Mouse (Mus musculus) hindbrain, embryonic 13.5 days (tissue): ENCODE data around the gene Pllp. TPM values are rescaled to one million over a fixed set of nuclear protein-coding genes. Genes with fewer than 3 reads are reported as not detected.

ENCODE experiments used
- ATAC-seq: fragments of 200-750 bp; cut with Nextera tagmentation; 2 replicates; pipeline ENCODE4 v1.8.0; 2017; ENCODE audit warnings: moderate TSS enrichment; ENCODE audit not compliant: low FRiP score
- H3K27ac ChIP-seq: fragments of 300-500 bp; sonication (generic); 2 replicates; pipeline ENCODE4 v1.5.1; 2015; ENCODE audit warnings: inconsistent platforms, mild to moderate bottlenecking, moderate library complexity
- H3K27me3 ChIP-seq: fragments of 300-500 bp; sonication (generic); 2 replicates; pipeline ENCODE4 v1.6.1; 2015; ENCODE audit warnings: mild to moderate bottlenecking, inconsistent platforms
- H3K36me3 ChIP-seq: fragments of 300-500 bp; sonication (generic); 2 replicates; pipeline ENCODE4 v1.6.1; 2015; ENCODE audit warnings: mild to moderate bottlenecking, inconsistent platforms
- H3K4me1 ChIP-seq: fragments of 300-500 bp; sonication (generic); replicated peaks from 2 replicates; pipeline ENCODE4 v1.6.1; 2015; ENCODE audit warnings: inconsistent platforms
- H3K4me2 ChIP-seq: fragments of 300-500 bp; sonication (generic); 2 replicates; pipeline ENCODE4 v1.6.1; 2015; ENCODE audit warnings: inconsistent platforms, mild to moderate bottlenecking, moderate library complexity
- H3K4me3 ChIP-seq: fragments of 300-500 bp; sonication (generic); 2 replicates; pipeline ENCODE4 v1.5.1; 2015; ENCODE audit warnings: mild to moderate bottlenecking, inconsistent platforms
- H3K9ac ChIP-seq: fragments of 300-500 bp; sonication (generic); 2 replicates; pipeline ENCODE4 v1.6.1; 2015; ENCODE audit warnings: mild to moderate bottlenecking, inconsistent platforms
- H3K9me3 ChIP-seq: fragments of 300-500 bp; sonication (generic); 2 replicates; pipeline ENCODE4 v1.6.1; 2016; ENCODE audit warnings: inconsistent platforms
- WGBS: fragments of 180-500 bp; shearing (Covaris S2); methylation state at CpG from one replicate; pipeline ENCODE4 v1.1.7; 2015; 5-methylcytosine and 5-hydroxymethylcytosine counted together
- polyA plus RNA-seq: library from polyadenylated mRNA; unstranded; fragments of >200 nt; fragmentation: Nextera tagmentation; extraction: Ambion mirVana; gene quantifications from 2 replicates; pipeline ENCODE4 v1.2.1, GENCODE M21; 2015

Pllp gene
- polyA plus RNA-seq, 1 experiment from 2014 or later, result 0.93 TPM

GRCm38 (mm10) chr8:94700421-94700935 lies 4.4 kb upstream of the Pllp start:
- H3K9me3 ChIP-seq, result no peaks in the 10 kb centered on the region
- WGBS, result 88% methylated on average over 4 of the region's 4 CpGs

GRCm38 (mm10) chr8:94699366-94699765 lies 3.3 kb upstream of the Pllp start:
- H3K27ac ChIP-seq, result no peak overlapping the region
- H3K27me3 ChIP-seq, result peaks cover 42% of the 10 kb centered on the region
- no peaks in the 10 kb centered on the region for H3K9me3 ChIP-seq
- no peak for ATAC-seq
- peaks cover 16% of the 10 kb centered on the region for H3K4me1 ChIP-seq
- WGBS, result 69% methylated on average over 16 of the region's 16 CpGs
- H3K4me2 ChIP-seq, result no peak overlapping the region
- H3K4me3 ChIP-seq, result no peak overlapping the region
- no peaks in the 10 kb centered on the region for H3K36me3 ChIP-seq
- no peak overlapping the region for H3K9ac ChIP-seq

More at GRCm38 (mm10) chr8:94700421-94700935, 4.4 kb upstream of the Pllp start:
- Histone ChIP-seq H3K36me3 (no peaks in the 10 kb centered on the region), H3K4me3 (no peak overlapping the region), H3K4me1 (peaks cover 11% of the 10 kb centered on the region), H3K27me3 (peaks cover 31% of the 10 kb centered on the region), H3K4me2 (no peak overlapping the region), H3K9ac (no peak overlapping the region), H3K27ac (no peak overlapping the region)
- no peak for ATAC-seq

GRCm38 (mm10) chr8:94697956-94698355 lies 1.9 kb upstream of the Pllp start:
- 75% methylated on average over 6 of the region's 6 CpGs for WGBS
- Histone ChIP-seq H3K9me3 (no peaks in the 10 kb centered on the region), H3K4me2 (no peak overlapping the region), H3K9ac (no peak overlapping the region), H3K36me3 (no peaks in the 10 kb centered on the region), H3K27me3 (peaks cover 56% of the 10 kb centered on the region), H3K4me1 (peaks cover 16% of the 10 kb centered on the region), H3K27ac (no peak overlapping the region), H3K4me3 (no peak overlapping the region)
- no peak for ATAC-seq

- Histone ChIP-seq H3K9me3 (no peaks in the 10 kb centered on the region), H3K4me2 (peak overlapping the region; percentile 75; the same call in 1 of the 2 replicates), H3K4me3 (peak overlapping the region; percentile 45), H3K27me3 (peaks cover 68% of the 10 kb centered on the region), H3K36me3 (no peaks in the 10 kb centered on the region), H3K4me1 (peaks cover 16% of the 10 kb centered on the region), H3K27ac (no peak overlapping the region), H3K9ac (no peak overlapping the region)
- ATAC-seq, result no peak
- 53% methylated on average over 3 of the region's 3 CpGs for WGBS
These were observed 488 bp upstream of the Pllp start for GRCm38 (mm10) chr8:94696566-94696965.

- no peak overlapping the region for H3K27ac ChIP-seq
- H3K4me2 ChIP-seq, result peak overlapping the region; percentile 75
- H3K27me3 ChIP-seq, result peaks cover 68% of the 10 kb centered on the region
- peak; percentile 51 for ATAC-seq
- H3K4me1 ChIP-seq, result peaks cover 16% of the 10 kb centered on the region
- no peaks in the 10 kb centered on the region for H3K36me3 ChIP-seq
- H3K4me3 ChIP-seq, result peak overlapping the region; percentile 45
- under 1% methylated on average over 31 of the region's 31 CpGs for WGBS
- peak overlapping the region; percentile 62 for H3K9ac ChIP-seq
- no peaks in the 10 kb centered on the region for H3K9me3 ChIP-seq
These were observed 611 bp downstream of the Pllp start for GRCm38 (mm10) chr8:94695341-94695993.

- Histone ChIP-seq H3K9ac (no peak overlapping the region), H3K36me3 (no peaks in the 10 kb centered on the region), H3K9me3 (no peaks in the 10 kb centered on the region), H3K27ac (no peak overlapping the region), H3K4me3 (no peak overlapping the region), H3K27me3 (peaks cover 67% of the 10 kb centered on the region), H3K4me2 (no peak overlapping the region; the same call in 1 of the 2 replicates), H3K4me1 (peaks cover 16% of the 10 kb centered on the region)
- no peak for ATAC-seq
- 1% methylated on average over 6 of the region's 6 CpGs for WGBS
These were observed 1.4 kb downstream of the Pllp start for GRCm38 (mm10) chr8:94694701-94695100.

GRCm38 (mm10) chr8:94685953-94686352 lies 10.1 kb downstream of the Pllp start:
- no peak overlapping the region for H3K9ac ChIP-seq
- H3K27ac ChIP-seq, result no peak overlapping the region
- 0 out of 2 replicates have a peak, but pooled peaks cover 4% of the 10 kb centered on the region for H3K4me1 ChIP-seq
- no peak overlapping the region for H3K4me2 ChIP-seq
- no peaks in the 10 kb centered on the region for H3K36me3 ChIP-seq
- no peaks in the 10 kb centered on the region for H3K9me3 ChIP-seq
- WGBS, result 84% methylated on average over 9 of the region's 9 CpGs
- ATAC-seq, result no peak
- no peak overlapping the region for H3K4me3 ChIP-seq
- H3K27me3 ChIP-seq, result no peaks in the 10 kb centered on the region

- no peak overlapping the region for H3K4me3 ChIP-seq
- ATAC-seq, result no peak
- H3K27ac ChIP-seq, result no peak overlapping the region
- no peak overlapping the region for H3K9ac ChIP-seq
- H3K36me3 ChIP-seq, result no peaks in the 10 kb centered on the region
- H3K4me2 ChIP-seq, result no peak overlapping the region
- WGBS, result 65% methylated on average over 4 of the region's 4 CpGs
- no peaks in the 10 kb centered on the region for H3K27me3 ChIP-seq
- no peaks in the 10 kb centered on the region for H3K9me3 ChIP-seq
- 0 out of 2 replicates have a peak, but pooled peaks cover 4% of the 10 kb centered on the region for H3K4me1 ChIP-seq
These were observed 11.8 kb downstream of the Pllp start for GRCm38 (mm10) chr8:94684287-94684686.

- Histone ChIP-seq H3K9me3 (no peaks in the 10 kb centered on the region), H3K36me3 (no peaks in the 10 kb centered on the region), H3K9ac (no peak overlapping the region), H3K4me3 (no peak overlapping the region), H3K4me2 (no peak overlapping the region), H3K4me1 (0 out of 2 replicates have a peak, but pooled peaks cover 4% of the 10 kb centered on the region), H3K27ac (no peak overlapping the region), H3K27me3 (no peaks in the 10 kb centered on the region)
- WGBS, result 84% methylated on average over 16 of the region's 16 CpGs
- ATAC-seq, result no peak
These were observed 13.2 kb downstream of the Pllp start for GRCm38 (mm10) chr8:94682732-94683524.

- no peak for ATAC-seq
- WGBS, result 83% methylated on average over 3 of the region's 3 CpGs
- H3K4me1 ChIP-seq, result no peaks in the 10 kb centered on the region
- H3K9me3 ChIP-seq, result no peaks in the 10 kb centered on the region
- H3K27me3 ChIP-seq, result no peaks in the 10 kb centered on the region
- H3K9ac ChIP-seq, result no peak overlapping the region
- H3K4me3 ChIP-seq, result no peak overlapping the region
- peaks cover 11% of the 10 kb centered on the region for H3K36me3 ChIP-seq
- no peak overlapping the region for H3K27ac ChIP-seq
- H3K4me2 ChIP-seq, result no peak overlapping the region
These were observed 15.7 kb downstream of the Pllp start for GRCm38 (mm10) chr8:94680414-94680813.

GRCm38 (mm10) chr8:94678582-94678981 lies 17.5 kb downstream of the Pllp start:
- H3K36me3 ChIP-seq, result peaks cover 24% of the 10 kb centered on the region
- H3K4me2 ChIP-seq, result no peak overlapping the region
- H3K4me1 ChIP-seq, result no peaks in the 10 kb centered on the region
- H3K27me3 ChIP-seq, result no peaks in the 10 kb centered on the region
- H3K9me3 ChIP-seq, result no peaks in the 10 kb centered on the region
- no peak for ATAC-seq
- no peak overlapping the region for H3K4me3 ChIP-seq
- H3K27ac ChIP-seq, result peak overlapping the region; percentile 69
- WGBS, result 42% methylated on average over 9 of the region's 9 CpGs
- H3K9ac ChIP-seq, result no peak overlapping the region

GRCm38 (mm10) chr8:94675923-94676322 lies 20.2 kb downstream of the Pllp start:
- H3K4me1 ChIP-seq, result no peaks in the 10 kb centered on the region
- no peaks in the 10 kb centered on the region for H3K9me3 ChIP-seq
- peaks cover 51% of the 10 kb centered on the region for H3K36me3 ChIP-seq
- no peak overlapping the region for H3K4me2 ChIP-seq
- no peak overlapping the region for H3K9ac ChIP-seq
- no peak overlapping the region for H3K4me3 ChIP-seq
- 89% methylated on average over 6 of the region's 6 CpGs for WGBS
- no peak overlapping the region for H3K27ac ChIP-seq
- H3K27me3 ChIP-seq, result no peaks in the 10 kb centered on the region
- peak; percentile 27; the same call in 1 of the 2 replicates for ATAC-seq
